Mouse (Mus musculus): ENCODE measurements at regions not wholly inside any gene's neighbourhood (a gene's known extent, or its start where the extent isn't known, plus 50 kb on each side); places are given as distances from the start of the nearest gene placed in this dataset.

GRCm38 (mm10) chr2:75147399-75147798 lies 321.8 kb downstream of the Mtx2 start:
- Histone ChIP-seq H3K27me3 (ENCODE audit: control insufficient read depth, insufficient read depth, low read length) (no peaks in the 10 kb centered on the region), H3K4me1 (ENCODE audit: control insufficient read depth, insufficient read depth, low read length) (no peaks in the 10 kb centered on the region), H3K4me3 (replicated peaks; ENCODE audit: insufficient read depth, low read depth, low read length) (no peak overlapping the region), H3K27ac (ENCODE audit: insufficient read depth, low read length) (no peak overlapping the region)
- 62% methylated on average over 9 of the region's 9 CpGs for WGBS
- TF ChIP-seq CTCF (IDR thresholded peaks at IDR 0.05; ENCODE audit: borderline replicate concordance, insufficient read depth, low read depth, low read length) (no peak), POLR2A (IDR thresholded peaks at IDR 0.05; ENCODE audit: borderline replicate concordance, insufficient read depth, low read length) (no peak)
- DNase-seq = no peak

GRCm38 (mm10) chr2:75147967-75148366 lies 322.4 kb downstream of the Mtx2 start:
- no peaks in the 10 kb centered on the region for H3K4me1 ChIP-seq (ENCODE audit: control insufficient read depth, insufficient read depth, low read length)
- no peak for TF ChIP-seq CTCF (IDR thresholded peaks at IDR 0.05; ENCODE audit: borderline replicate concordance, insufficient read depth, low read depth, low read length)
- no peak overlapping the region for H3K27ac ChIP-seq (ENCODE audit: insufficient read depth, low read length)
- H3K27me3 ChIP-seq (ENCODE audit: control insufficient read depth, insufficient read depth, low read length) = no peaks in the 10 kb centered on the region
- 73% methylated on average over 8 of the region's 8 CpGs for WGBS
- H3K4me3 ChIP-seq (replicated peaks; ENCODE audit: insufficient read depth, low read depth, low read length) = no peak overlapping the region
- no peak for DNase-seq

GRCm38 (mm10) chr2:75149036-75149435 lies 323.4 kb downstream of the Mtx2 start:
- TF ChIP-seq CTCF (IDR thresholded peaks at IDR 0.05; ENCODE audit: borderline replicate concordance, insufficient read depth, low read depth, low read length) (no peak), POLR2A (IDR thresholded peaks at IDR 0.05; ENCODE audit: borderline replicate concordance, insufficient read depth, low read length) (no peak)
- 93% methylated on average over 5 of the region's 5 CpGs for WGBS
- Histone ChIP-seq H3K4me1 (ENCODE audit: control insufficient read depth, insufficient read depth, low read length) (no peaks in the 10 kb centered on the region), H3K4me3 (replicated peaks; ENCODE audit: insufficient read depth, low read depth, low read length) (no peak overlapping the region), H3K27me3 (ENCODE audit: control insufficient read depth, insufficient read depth, low read length) (no peaks in the 10 kb centered on the region), H3K27ac (ENCODE audit: insufficient read depth, low read length) (no peak overlapping the region)
- no peak for DNase-seq

- no peaks in the 10 kb centered on the region for H3K27me3 ChIP-seq (ENCODE audit: control insufficient read depth, insufficient read depth, low read length)
- H3K4me3 ChIP-seq (replicated peaks; ENCODE audit: insufficient read depth, low read depth, low read length) = no peak overlapping the region
- H3K27ac ChIP-seq (ENCODE audit: insufficient read depth, low read length) = no peak overlapping the region
- no peak for TF ChIP-seq POLR2A (IDR thresholded peaks at IDR 0.05; ENCODE audit: borderline replicate concordance, insufficient read depth, low read length)
- WGBS = 83% methylated on average over 12 of the region's 12 CpGs
- DNase-seq = no peak
- H3K4me1 ChIP-seq (ENCODE audit: control insufficient read depth, insufficient read depth, low read length) = no peaks in the 10 kb centered on the region
These were observed 324.0 kb downstream of the Mtx2 start for GRCm38 (mm10) chr2:75149562-75149961.

- Histone ChIP-seq H3K4me3 (replicated peaks; ENCODE audit: insufficient read depth, low read depth, low read length) (no peak overlapping the region), H3K27me3 (ENCODE audit: control insufficient read depth, insufficient read depth, low read length) (no peaks in the 10 kb centered on the region), H3K4me1 (ENCODE audit: control insufficient read depth, insufficient read depth, low read length) (no peaks in the 10 kb centered on the region), H3K27ac (ENCODE audit: insufficient read depth, low read length) (no peak overlapping the region)
- DNase-seq = peak in 1 of 2 experiments; percentile 10
- 7% methylated on average over 6 of the region's 6 CpGs for WGBS
- no peak for TF ChIP-seq POLR2A (IDR thresholded peaks at IDR 0.05; ENCODE audit: borderline replicate concordance, insufficient read depth, low read length)
- TF ChIP-seq CTCF (IDR thresholded peaks at IDR 0.05; ENCODE audit: borderline replicate concordance, insufficient read depth, low read depth, low read length) = no peak; the same call in 1 of the 2 replicates
These were observed 325.4 kb downstream of the Mtx2 start for GRCm38 (mm10) chr2:75150986-75151385.

- no peak for DNase-seq
- Histone ChIP-seq H3K4me1 (ENCODE audit: control insufficient read depth, insufficient read depth, low read length) (no peaks in the 10 kb centered on the region), H3K4me3 (replicated peaks; ENCODE audit: insufficient read depth, low read depth, low read length) (no peak overlapping the region), H3K27me3 (ENCODE audit: control insufficient read depth, insufficient read depth, low read length) (no peaks in the 10 kb centered on the region), H3K27ac (ENCODE audit: insufficient read depth, low read length) (no peak overlapping the region)
- 89% methylated on average over 8 of the region's 8 CpGs for WGBS
- no peak for TF ChIP-seq POLR2A (IDR thresholded peaks at IDR 0.05; ENCODE audit: borderline replicate concordance, insufficient read depth, low read length)
- no peak for TF ChIP-seq CTCF (IDR thresholded peaks at IDR 0.05; ENCODE audit: borderline replicate concordance, insufficient read depth, low read depth, low read length)
These were observed 325.9 kb downstream of the Mtx2 start for GRCm38 (mm10) chr2:75151519-75151918.

- 37% methylated on average over 6 of the region's 6 CpGs for WGBS
- no peak overlapping the region for H3K4me3 ChIP-seq (replicated peaks; ENCODE audit: insufficient read depth, low read depth, low read length)
- TF ChIP-seq CTCF (IDR thresholded peaks at IDR 0.05; ENCODE audit: borderline replicate concordance, insufficient read depth, low read depth, low read length) (peak; percentile 33; the same call in 1 of the 2 replicates), POLR2A (IDR thresholded peaks at IDR 0.05; ENCODE audit: borderline replicate concordance, insufficient read depth, low read length) (no peak)
- no peak for DNase-seq
- H3K27ac ChIP-seq (ENCODE audit: insufficient read depth, low read length) = no peak overlapping the region
- H3K27me3 ChIP-seq (ENCODE audit: control insufficient read depth, insufficient read depth, low read length) = no peaks in the 10 kb centered on the region
- H3K4me1 ChIP-seq (ENCODE audit: control insufficient read depth, insufficient read depth, low read length) = no peaks in the 10 kb centered on the region
These were observed 326.9 kb downstream of the Mtx2 start for GRCm38 (mm10) chr2:75152477-75152990.

- Histone ChIP-seq H3K27ac (ENCODE audit: insufficient read depth, low read length) (no peak overlapping the region), H3K4me3 (replicated peaks; ENCODE audit: insufficient read depth, low read depth, low read length) (no peak overlapping the region), H3K27me3 (ENCODE audit: control insufficient read depth, insufficient read depth, low read length) (no peaks in the 10 kb centered on the region), H3K4me1 (ENCODE audit: control insufficient read depth, insufficient read depth, low read length) (no peaks in the 10 kb centered on the region)
- no peak for TF ChIP-seq CTCF (IDR thresholded peaks at IDR 0.05; ENCODE audit: borderline replicate concordance, insufficient read depth, low read depth, low read length)
- 87% methylated on average over 3 of the region's 3 CpGs for WGBS
- no peak for DNase-seq
These were observed 328.8 kb downstream of the Mtx2 start for GRCm38 (mm10) chr2:75154448-75154847.
